Mouse (Mus musculus): ENCODE measurements at regions not wholly inside any gene's neighbourhood (a gene's known extent, or its start where the extent isn't known, plus 50 kb on each side); places are given as distances from the start of the nearest gene placed in this dataset.

GRCm38 (mm10) chr3:38820787-38821186, 66.0 kb upstream of the Fat4 start:
- Histone ChIP-seq H3K4me2 (replicated peaks) (no peak overlapping the region), H3K4me1 (no peaks in the 10 kb centered on the region), H3K9ac (replicated peaks) (no peak overlapping the region), H3K36me3 (no peaks in the 10 kb centered on the region), H3K27ac (replicated peaks) (no peak overlapping the region), H3K9me3 (no peaks in the 10 kb centered on the region), H3K4me3 (no peak overlapping the region), H3K27me3 (no peaks in the 10 kb centered on the region)
- 48% methylated on average over 9 of the region's 9 CpGs for WGBS
- ATAC-seq (replicated peaks), result 0 out of 2 replicates have a peak, but pooled peaks have one; percentile 41

- H3K9me3 ChIP-seq, result no peaks in the 10 kb centered on the region
- peak; percentile 57; the same call in 1 of the 2 replicates for ATAC-seq (replicated peaks)
- H3K36me3 ChIP-seq, result no peaks in the 10 kb centered on the region
- H3K4me2 ChIP-seq (replicated peaks), result no peak overlapping the region
- no peak overlapping the region for H3K9ac ChIP-seq (replicated peaks)
- H3K4me3 ChIP-seq, result no peak overlapping the region
- no peak overlapping the region for H3K27ac ChIP-seq (replicated peaks)
- WGBS, result 88% methylated on average over 7 of the region's 7 CpGs
- H3K4me1 ChIP-seq, result no peaks in the 10 kb centered on the region
- no peaks in the 10 kb centered on the region for H3K27me3 ChIP-seq
Measured at GRCm38 (mm10) chr3:38820315-38820714, 66.4 kb upstream of the Fat4 start.

DNA sequence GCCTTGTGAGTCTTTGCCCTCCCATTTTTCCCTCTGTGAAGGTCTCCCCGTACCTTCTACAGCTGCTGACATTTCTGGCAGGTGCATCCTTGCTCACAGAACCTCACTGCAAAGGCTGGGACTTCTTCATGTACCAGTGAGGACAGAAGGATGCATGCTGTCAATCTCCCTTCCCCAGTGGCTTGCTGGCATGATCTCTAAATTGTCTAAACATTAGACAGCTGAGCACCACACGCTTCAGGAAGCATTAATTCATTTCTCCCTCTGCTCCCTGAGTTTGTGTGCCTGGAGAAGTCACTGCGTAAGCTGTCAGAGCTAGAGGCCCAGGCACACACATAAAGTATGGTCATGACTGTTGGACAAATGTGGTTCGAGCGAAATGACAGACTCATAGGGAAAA, 69.1 kb upstream of the Fat4 start:
- H3K4me1 ChIP-seq, result no peaks in the 10 kb centered on the region
- H3K27me3 ChIP-seq, result no peaks in the 10 kb centered on the region
- no peak for ATAC-seq (replicated peaks)
- no peaks in the 10 kb centered on the region for H3K36me3 ChIP-seq
- H3K9me3 ChIP-seq, result no peaks in the 10 kb centered on the region
- WGBS, result 92% methylated on average over 5 of the region's 5 CpGs
- no peak overlapping the region for H3K4me3 ChIP-seq
- no peak overlapping the region for H3K9ac ChIP-seq (replicated peaks)
- H3K4me2 ChIP-seq (replicated peaks), result no peak overlapping the region
- no peak overlapping the region for H3K27ac ChIP-seq (replicated peaks)

GRCm38 (mm10) chr3:38812457-38812856, 74.3 kb upstream of the Fat4 start:
- Histone ChIP-seq H3K4me1 (no peaks in the 10 kb centered on the region), H3K9me3 (no peaks in the 10 kb centered on the region), H3K9ac (replicated peaks) (no peak overlapping the region), H3K27ac (replicated peaks) (no peak overlapping the region), H3K4me3 (no peak overlapping the region), H3K27me3 (no peaks in the 10 kb centered on the region), H3K4me2 (replicated peaks) (no peak overlapping the region), H3K36me3 (no peaks in the 10 kb centered on the region)
- ATAC-seq (replicated peaks), result no peak
- WGBS, result 62% methylated on average over 4 of the region's 4 CpGs

DNA sequence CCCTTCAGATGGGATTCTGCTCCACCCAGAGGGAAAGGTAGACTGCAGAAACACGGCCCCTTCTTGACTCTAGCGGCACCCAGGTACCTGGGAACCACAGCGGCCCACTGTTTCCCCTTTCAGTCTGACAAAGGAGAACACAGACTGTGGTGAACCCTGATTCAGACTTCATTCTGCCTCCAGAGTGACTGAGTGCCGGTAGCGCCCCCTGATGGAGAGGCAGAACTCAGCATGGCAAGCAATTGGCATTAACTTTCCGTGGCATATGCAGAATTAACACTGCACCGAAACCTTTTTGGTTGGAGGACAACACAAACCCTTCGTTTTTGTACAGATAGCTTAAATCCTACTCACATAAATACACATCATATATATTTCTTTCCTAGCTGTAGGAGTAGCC, 75.1 kb upstream of the Fat4 start:
- H3K9me3 ChIP-seq, result no peaks in the 10 kb centered on the region
- no peak overlapping the region for H3K4me2 ChIP-seq (replicated peaks)
- no peak overlapping the region for H3K27ac ChIP-seq (replicated peaks)
- no peak overlapping the region for H3K9ac ChIP-seq (replicated peaks)
- no peaks in the 10 kb centered on the region for H3K27me3 ChIP-seq
- ATAC-seq (replicated peaks), result no peak
- 0 out of 2 replicates have a peak, but pooled peaks cover 3% of the 10 kb centered on the region for H3K4me1 ChIP-seq
- no peak overlapping the region for H3K4me3 ChIP-seq
- WGBS, result 90% methylated on average over 8 of the region's 8 CpGs
- no peaks in the 10 kb centered on the region for H3K36me3 ChIP-seq

- 0 out of 2 replicates have a peak, but pooled peaks cover 5% of the 10 kb centered on the region for H3K4me1 ChIP-seq
- H3K27me3 ChIP-seq, result no peaks in the 10 kb centered on the region
- H3K4me3 ChIP-seq, result no peak overlapping the region
- H3K9ac ChIP-seq (replicated peaks), result no peak overlapping the region
- H3K27ac ChIP-seq (replicated peaks), result no peak overlapping the region
- no peaks in the 10 kb centered on the region for H3K36me3 ChIP-seq
- 69% methylated on average over 1 of the region's 1 CpGs for WGBS
- H3K9me3 ChIP-seq, result no peaks in the 10 kb centered on the region
- ATAC-seq (replicated peaks), result no peak
- H3K4me2 ChIP-seq (replicated peaks), result no peak overlapping the region
Measured at GRCm38 (mm10) chr3:38806469-38807055, 80.2 kb upstream of the Fat4 start.

DNA sequence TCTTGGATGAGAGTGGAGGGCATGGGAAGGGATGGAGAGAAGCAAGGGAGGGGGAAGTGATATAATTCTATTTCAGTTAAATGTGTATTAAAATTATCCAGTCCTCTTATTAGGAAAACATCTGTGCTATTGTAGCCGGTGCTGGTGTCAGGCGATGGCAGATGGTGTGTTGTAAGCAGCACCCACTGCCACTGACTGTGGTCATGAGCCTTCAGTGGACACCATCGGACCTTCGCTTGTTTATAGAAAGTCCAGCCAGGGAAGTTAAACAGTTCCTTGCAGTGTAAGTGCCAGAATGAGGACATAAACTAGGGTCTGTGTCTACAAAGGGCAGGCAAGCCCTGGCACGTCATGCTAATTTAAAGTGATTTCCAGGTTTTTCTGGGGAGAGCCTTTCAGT, 80.7 kb upstream of the Fat4 start:
- Histone ChIP-seq H3K9me3 (no peaks in the 10 kb centered on the region), H3K4me3 (no peak overlapping the region), H3K27me3 (no peaks in the 10 kb centered on the region), H3K36me3 (no peaks in the 10 kb centered on the region), H3K4me1 (0 out of 2 replicates have a peak, but pooled peaks cover 5% of the 10 kb centered on the region), H3K9ac (replicated peaks) (no peak overlapping the region), H3K4me2 (replicated peaks) (no peak overlapping the region), H3K27ac (replicated peaks) (no peak overlapping the region)
- no peak for ATAC-seq (replicated peaks)
- 68% methylated on average over 5 of the region's 5 CpGs for WGBS

GRCm38 (mm10) chr3:38795646-38796301, 91.0 kb upstream of the Fat4 start:
- WGBS, result 78% methylated on average over 11 of the region's 11 CpGs
- ATAC-seq (replicated peaks), result peak; percentile 61; the same call in 1 of the 2 replicates

DNA sequence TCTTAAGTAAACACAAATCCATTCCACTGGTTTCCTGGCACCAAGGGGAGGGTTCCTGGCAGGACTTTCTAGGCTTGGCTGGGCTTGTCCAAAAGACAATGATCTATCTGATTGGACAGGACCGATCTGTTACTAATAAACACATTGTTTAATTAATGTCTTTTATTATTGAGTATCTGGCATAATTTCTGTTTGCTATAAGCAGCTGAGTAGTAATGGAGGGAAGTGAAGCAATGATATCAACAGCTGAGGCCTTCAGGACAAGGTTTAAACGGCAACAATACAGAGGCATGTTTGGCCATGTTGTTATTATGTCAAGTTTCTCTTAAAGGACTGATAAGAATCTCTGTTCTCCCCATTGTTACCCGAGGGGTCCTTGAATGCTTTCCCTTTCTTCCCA, 93.5 kb upstream of the Fat4 start:
- H3K4me3 ChIP-seq, result no peak overlapping the region
- H3K9me3 ChIP-seq, result no peaks in the 10 kb centered on the region
- H3K36me3 ChIP-seq, result no peaks in the 10 kb centered on the region
- no peak overlapping the region for H3K4me2 ChIP-seq (replicated peaks)
- H3K27ac ChIP-seq (replicated peaks), result no peak overlapping the region
- no peaks in the 10 kb centered on the region for H3K4me1 ChIP-seq
- no peaks in the 10 kb centered on the region for H3K27me3 ChIP-seq
- H3K9ac ChIP-seq (replicated peaks), result no peak overlapping the region
- 89% methylated on average over 3 of the region's 3 CpGs for WGBS
- ATAC-seq (replicated peaks), result no peak

More at GRCm38 (mm10) chr3:38795646-38796301, 91.0 kb upstream of the Fat4 start:
- H3K9me3 ChIP-seq, result no peaks in the 10 kb centered on the region
- no peak overlapping the region for H3K27ac ChIP-seq (replicated peaks)
- no peak overlapping the region for H3K4me2 ChIP-seq (replicated peaks)
- no peaks in the 10 kb centered on the region for H3K36me3 ChIP-seq
- no peaks in the 10 kb centered on the region for H3K27me3 ChIP-seq
- H3K9ac ChIP-seq (replicated peaks), result no peak overlapping the region
- H3K4me3 ChIP-seq, result no peak overlapping the region
- no peaks in the 10 kb centered on the region for H3K4me1 ChIP-seq

DNA sequence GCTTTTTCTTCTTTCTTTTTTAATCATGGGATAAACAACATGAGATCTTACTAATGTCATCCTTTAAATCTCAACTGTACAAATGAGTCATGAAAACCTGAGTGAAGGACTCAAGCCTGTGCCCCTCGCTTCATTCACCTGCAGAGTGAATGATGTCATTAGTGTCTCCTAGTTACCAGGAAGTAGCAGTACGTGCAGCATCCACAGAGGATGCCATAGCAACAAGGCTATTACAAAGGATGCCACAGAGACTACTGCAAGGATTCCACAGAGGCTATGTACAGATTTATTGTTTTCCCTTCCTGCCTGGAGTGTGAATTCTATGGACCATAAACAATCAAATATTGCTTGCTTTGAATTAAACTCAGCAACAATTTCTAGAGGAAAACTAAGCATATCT, 98.0 kb upstream of the Fat4 start:
- no peak overlapping the region for H3K27ac ChIP-seq (replicated peaks)
- no peaks in the 10 kb centered on the region for H3K27me3 ChIP-seq
- no peak overlapping the region for H3K4me2 ChIP-seq (replicated peaks)
- 17% methylated on average over 2 of the region's 2 CpGs for WGBS
- H3K4me1 ChIP-seq, result no peaks in the 10 kb centered on the region
- H3K4me3 ChIP-seq, result no peak overlapping the region
- no peaks in the 10 kb centered on the region for H3K9me3 ChIP-seq
- H3K36me3 ChIP-seq, result no peaks in the 10 kb centered on the region
- no peak overlapping the region for H3K9ac ChIP-seq (replicated peaks)
- peak; percentile 84 for ATAC-seq (replicated peaks)

DNA sequence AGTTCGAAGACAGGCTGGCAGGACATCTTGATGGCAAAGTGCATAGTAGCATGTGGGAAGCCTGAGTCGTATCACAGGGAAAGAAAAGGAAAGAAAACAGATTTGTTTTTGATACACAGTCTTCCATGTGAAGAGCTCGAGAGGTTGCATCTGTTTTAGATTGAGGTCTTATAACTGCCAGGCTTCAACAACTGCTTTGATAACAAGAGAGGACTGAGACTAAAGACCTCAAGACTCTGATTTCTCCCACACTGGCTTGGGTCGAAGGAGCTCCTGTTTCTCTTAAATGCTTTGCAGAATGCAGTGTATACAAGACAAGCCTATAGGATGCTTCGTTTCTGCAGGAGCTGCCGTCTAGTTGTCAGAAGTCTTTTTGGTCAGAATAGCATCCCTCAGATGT, 103.0 kb upstream of the Fat4 start:
- H3K36me3 ChIP-seq, result no peaks in the 10 kb centered on the region
- no peak for ATAC-seq (replicated peaks)
- no peak overlapping the region for H3K27ac ChIP-seq (replicated peaks)
- H3K27me3 ChIP-seq, result no peaks in the 10 kb centered on the region
- WGBS, result 84% methylated on average over 6 of the region's 6 CpGs
- H3K4me2 ChIP-seq (replicated peaks), result no peak overlapping the region
- H3K4me1 ChIP-seq, result no peaks in the 10 kb centered on the region
- H3K4me3 ChIP-seq, result no peak overlapping the region
- H3K9ac ChIP-seq (replicated peaks), result no peak overlapping the region
- no peaks in the 10 kb centered on the region for H3K9me3 ChIP-seq

DNA sequence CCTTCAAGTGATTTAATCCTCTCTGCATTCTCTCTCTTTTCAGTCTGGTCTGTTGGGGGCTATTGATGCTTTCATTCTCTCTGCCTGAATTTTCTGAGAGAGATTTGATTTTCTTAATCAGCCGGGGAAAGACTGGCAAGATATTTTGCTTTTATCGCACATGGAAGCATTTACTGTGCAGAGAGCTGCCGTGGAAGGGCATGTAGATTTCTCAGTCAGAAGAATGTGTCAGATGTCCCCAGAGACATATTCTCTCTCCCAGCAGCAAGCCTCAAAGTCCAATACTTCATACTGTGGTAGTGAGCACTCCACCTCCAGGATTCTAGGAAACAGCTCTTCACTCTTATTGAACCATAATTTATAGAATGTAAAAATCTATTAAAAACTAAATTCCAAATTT, 103.7 kb upstream of the Fat4 start:
- Histone ChIP-seq H3K9me3 (no peaks in the 10 kb centered on the region), H3K4me3 (no peak overlapping the region), H3K9ac (replicated peaks) (no peak overlapping the region), H3K27ac (replicated peaks) (no peak overlapping the region), H3K4me2 (replicated peaks) (no peak overlapping the region), H3K4me1 (no peaks in the 10 kb centered on the region), H3K36me3 (no peaks in the 10 kb centered on the region), H3K27me3 (no peaks in the 10 kb centered on the region)
- 9% methylated on average over 3 of the region's 3 CpGs for WGBS
- ATAC-seq (replicated peaks), result no peak

Data from forebrain, embryonic 15.5 days (tissue).